Mouse (Mus musculus): Measurements from ENCODE around the gene 5730522E02Rik. TPM values are rescaled to one million over a fixed set of nuclear protein-coding genes. Genes with fewer than 3 reads are reported as not detected.
A peak's percentile ranks its signal among the peaks of the same experiment; 100 is the strongest.

5730522E02Rik gene
- total RNA-seq, 2 experiments from 2014 or later, result 0.72 to 1.1 TPM

- peak; percentile 13 for DNase-seq
Measured at GRCm38 (mm10) chr11:26128385-26128784, 82.2 kb downstream of the 5730522E02Rik start.

- DNase-seq, result no peak
Measured at GRCm38 (mm10) chr11:26125923-26126322, 84.6 kb downstream of the 5730522E02Rik start.

DNA sequence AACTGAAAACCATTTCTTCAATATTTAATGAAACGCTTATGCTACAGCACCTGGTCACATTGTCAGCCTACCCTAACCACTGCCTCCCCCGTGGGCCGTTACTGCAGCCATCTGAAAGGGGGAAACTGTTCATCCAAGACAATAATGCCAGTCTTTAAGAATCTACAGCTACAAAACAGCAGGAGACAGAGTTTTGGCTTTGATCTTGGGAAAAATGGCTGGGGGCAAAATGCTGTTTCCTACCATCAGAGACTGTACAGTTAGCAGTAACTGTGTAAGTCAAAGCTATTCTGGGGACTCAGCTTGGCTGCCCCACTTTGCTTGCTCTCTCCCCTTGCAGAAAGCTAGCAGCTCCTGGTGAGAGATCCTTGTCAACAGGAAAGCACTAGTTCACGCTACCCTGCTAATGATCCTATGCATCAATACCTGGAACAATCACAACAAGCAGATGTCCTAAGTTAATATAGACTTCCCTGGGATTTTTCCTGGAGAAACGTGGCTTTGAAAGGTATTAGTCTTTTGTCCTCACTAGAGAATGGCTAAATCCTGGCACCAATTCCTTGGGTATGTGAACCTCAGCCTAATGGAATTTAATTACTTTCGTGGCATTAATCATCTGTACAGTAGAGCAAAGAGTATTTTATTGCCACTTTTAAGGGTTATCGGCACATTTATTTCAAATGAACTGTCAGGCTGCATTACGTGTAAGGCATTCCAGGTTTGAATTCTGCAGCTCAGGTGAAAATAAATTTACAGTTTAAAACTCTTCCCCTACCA lies 89.6 kb downstream of the 5730522E02Rik start:
- DNase-seq, result no peak

GRCm38 (mm10) chr11:26117651-26118050 lies 92.9 kb downstream of the 5730522E02Rik start:
- DNase-seq, result no peak

- peak; percentile 79 for DNase-seq
Measured at GRCm38 (mm10) chr11:26112206-26112605, 98.4 kb downstream of the 5730522E02Rik start.

DNA sequence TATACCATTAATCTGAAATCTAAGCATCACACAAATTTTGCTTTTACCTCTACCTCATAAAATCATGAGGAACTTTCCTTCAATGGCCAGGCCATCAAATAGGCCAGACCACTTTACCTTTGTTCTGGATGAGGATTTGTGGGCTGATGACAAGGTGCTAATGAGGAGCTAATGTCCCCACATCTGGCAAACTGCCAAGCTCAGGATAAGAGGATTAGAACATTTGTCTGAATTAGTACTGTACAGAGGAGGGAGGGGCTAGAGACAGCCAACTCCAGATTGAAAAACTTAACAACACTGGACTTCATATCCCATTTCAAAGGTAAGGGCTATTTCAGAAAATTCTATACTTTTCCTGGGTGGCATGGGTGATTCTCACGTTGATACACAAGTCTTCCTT lies 101.9 kb downstream of the 5730522E02Rik start:
- DNase-seq, result no peak

- no peak for DNase-seq
Measured at GRCm38 (mm10) chr11:26104680-26105079, 105.9 kb downstream of the 5730522E02Rik start.

DNA sequence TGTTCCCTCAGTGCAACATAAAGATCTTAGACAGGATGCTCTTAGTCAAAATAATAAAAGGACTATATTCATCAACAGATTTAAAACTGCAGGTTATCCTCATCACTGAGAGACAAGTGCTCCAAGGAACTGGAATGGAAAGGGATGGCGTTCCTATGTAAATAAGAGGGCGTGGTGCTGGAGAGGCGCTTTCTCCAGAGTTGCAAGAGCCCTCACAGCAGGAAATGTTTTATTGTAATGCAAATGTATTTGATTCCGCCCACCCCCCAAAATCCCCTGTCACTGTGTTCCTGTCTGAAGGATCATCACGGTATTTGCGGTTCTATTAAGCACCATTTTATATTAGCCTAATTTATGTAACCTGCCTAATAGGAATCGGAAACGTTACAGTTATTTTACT lies 106.9 kb downstream of the 5730522E02Rik start:
- DNase-seq, result no peak

DNA sequence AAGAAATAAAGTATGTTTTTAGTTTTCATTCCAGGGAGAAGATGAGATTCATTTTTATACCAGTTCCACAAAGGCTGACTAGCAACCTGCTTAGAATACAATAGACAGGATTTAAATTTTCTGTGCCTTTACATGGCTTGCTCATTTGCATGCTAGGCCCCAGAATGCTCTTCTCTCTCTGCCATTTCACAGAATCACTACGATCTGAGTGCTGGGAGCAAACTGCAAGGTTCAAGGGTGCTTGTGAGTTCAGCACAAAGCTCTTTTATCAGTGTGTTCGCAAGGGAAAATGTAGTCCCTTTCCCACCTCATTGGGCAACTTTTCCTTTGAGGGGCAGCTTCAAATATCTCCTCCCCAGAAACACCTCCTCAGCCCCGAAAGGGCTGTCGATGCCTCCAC lies 107.7 kb downstream of the 5730522E02Rik start:
- no peak for DNase-seq

DNA sequence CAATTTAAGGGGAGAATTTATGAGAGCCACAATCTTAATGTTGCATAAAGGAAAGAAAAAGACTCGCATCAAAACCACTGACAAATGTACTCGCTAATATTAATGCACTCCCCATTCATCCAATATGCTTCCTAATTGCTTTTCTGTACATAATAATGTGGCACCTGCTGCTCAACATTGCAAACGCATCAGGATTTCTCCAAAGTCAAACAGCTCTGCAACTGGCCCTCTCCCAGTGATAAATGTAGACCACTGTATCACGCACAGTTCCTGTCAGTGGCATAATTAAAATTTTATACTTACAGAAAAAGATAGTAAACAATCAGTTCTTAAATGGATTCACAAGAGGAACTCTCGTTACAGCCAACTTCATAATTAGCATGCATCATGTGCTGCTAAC lies 110.5 kb downstream of the 5730522E02Rik start:
- DNase-seq, result no peak

- DNase-seq, result no peak
Measured at GRCm38 (mm10) chr11:26098933-26099332, 111.6 kb downstream of the 5730522E02Rik start.

DNA sequence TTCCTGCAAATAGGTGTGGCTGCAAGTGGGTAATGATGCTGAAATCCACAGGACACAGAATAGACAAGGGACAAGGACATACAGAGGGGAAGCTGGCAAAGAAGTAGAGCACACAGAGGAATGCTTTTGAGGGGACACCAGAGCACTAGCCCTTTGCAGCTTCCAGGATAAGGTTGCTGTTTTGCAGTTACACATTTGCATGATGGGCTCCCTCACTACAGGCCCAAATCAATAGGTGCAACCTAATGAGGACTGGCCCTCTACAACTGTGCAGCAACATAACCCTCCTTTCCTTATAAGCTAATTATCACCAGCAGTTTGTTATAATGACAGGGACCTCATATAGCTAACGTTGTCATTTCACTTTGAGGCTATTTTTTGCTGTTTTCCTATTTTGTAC lies 114.5 kb downstream of the 5730522E02Rik start:
- DNase-seq, result no peak

DNA sequence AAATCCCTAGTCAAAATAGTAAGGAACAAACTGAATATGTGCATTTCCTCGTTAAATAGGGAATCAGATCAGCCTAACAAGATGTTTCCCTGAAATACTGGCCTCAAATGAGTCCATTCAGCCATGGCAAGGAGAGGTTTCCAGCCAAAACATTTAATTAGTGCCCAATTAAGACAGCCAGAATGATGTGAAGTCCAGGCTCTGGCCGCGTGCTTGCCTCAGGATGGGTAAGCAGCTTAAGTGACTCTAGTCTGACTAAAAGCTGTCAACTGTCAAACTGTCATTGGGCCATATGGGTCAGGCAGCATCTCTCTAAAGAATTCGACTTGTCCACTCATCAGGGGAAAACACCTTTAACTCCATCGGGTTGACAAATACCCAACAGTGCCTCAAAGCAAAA lies 121.6 kb downstream of the 5730522E02Rik start:
- DNase-seq, result no peak

- DNase-seq, result no peak
Measured at GRCm38 (mm10) chr11:26086679-26087078, 123.9 kb downstream of the 5730522E02Rik start.

GRCm38 (mm10) chr11:26085380-26086035 lies 125.1 kb downstream of the 5730522E02Rik start:
- no peak for DNase-seq

DNA sequence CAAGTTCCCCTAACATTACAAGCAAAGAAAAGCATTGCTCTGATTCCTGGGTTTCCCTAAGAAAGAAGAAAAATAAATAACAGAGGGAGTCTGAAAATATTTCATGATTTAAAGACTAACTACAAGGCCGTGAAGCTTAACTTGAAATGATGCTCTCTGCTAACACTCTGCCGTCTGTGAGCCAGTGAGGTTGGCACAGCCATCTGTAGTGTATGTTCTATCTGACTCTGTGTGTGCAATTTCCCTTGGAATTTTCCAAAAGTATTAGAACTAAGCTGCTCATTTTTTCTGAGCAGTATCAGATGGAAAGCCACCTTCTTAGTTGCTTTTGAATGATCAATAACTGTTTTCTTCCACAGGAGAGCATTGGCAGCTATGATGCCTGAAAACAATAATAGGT lies 134.2 kb downstream of the 5730522E02Rik start:
- no peak for DNase-seq

GRCm38 (mm10) chr11:26075536-26075935 lies 135.0 kb downstream of the 5730522E02Rik start:
- DNase-seq, result no peak

GRCm38 (mm10) chr11:26073638-26074294 lies 136.8 kb downstream of the 5730522E02Rik start:
- DNase-seq, result peak; percentile 46

GRCm38 (mm10) chr11:26072101-26072500 lies 138.5 kb downstream of the 5730522E02Rik start:
- DNase-seq, result no peak

DNA sequence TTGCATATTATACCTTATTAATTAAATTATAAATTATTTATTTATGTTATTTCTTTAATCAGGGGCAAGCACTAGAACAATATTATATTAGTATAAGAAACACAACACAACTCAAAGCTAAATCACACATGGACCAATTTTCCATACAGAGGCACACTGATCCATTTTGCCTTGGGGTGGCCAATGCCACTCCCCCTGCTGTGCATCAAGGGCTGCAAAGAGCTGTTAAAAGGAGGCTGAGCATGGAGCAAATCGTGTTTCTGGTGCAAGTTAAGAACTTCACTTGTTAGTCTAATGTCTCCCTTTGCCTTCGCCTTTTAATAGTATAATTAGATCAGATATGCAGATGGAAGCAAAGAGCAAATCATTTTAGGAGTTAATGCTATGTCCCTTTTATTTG lies 147.3 kb downstream of the 5730522E02Rik start:
- DNase-seq, result no peak

DNA sequence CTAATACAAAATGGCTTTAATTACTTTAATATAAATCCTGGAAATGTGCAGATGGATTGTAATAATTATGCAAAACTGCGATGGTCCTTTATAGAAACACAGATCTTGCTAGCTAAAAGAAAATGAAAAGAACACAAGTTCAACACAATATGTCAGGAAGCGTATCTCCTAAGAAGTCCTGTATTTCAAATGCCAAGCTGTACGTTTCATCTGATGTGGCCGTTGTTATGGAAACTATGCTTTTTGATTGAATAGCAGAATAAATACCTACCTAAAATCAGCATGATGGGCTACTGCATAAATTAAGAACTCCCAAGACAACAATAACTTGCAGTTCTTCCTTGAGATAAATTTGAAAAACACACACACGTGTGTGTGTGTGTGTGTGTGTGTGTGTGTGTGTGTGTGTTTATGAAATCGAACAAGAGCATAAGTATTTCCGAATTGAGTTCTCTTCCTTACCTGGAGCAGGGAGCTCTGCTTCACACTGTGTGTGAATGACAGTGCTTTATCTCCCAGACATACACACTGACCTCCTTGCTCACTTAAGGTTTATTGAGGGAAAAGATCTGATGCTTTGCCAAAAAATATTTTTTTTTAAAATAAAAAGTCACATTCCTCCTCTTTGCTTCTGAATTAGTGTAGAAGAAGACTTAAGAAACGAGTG lies 149.0 kb downstream of the 5730522E02Rik start:
- no peak for DNase-seq

- no peak for DNase-seq
Measured at GRCm38 (mm10) chr11:26013527-26013926, 197.0 kb downstream of the 5730522E02Rik start.

- DNase-seq, result no peak
Measured at GRCm38 (mm10) chr11:26004018-26004417, 206.5 kb downstream of the 5730522E02Rik start.

Data from adrenal gland, postnatal 10 days (tissue).